Mouse (Mus musculus): Measurements from ENCODE around the gene Adamts4. TPM values are rescaled to one million over a fixed set of nuclear protein-coding genes. Genes with fewer than 3 reads are reported as not detected.

Gene Adamts4
- polyA plus RNA-seq, 1 experiment from 2014 or later = 8.7 TPM

DNA sequence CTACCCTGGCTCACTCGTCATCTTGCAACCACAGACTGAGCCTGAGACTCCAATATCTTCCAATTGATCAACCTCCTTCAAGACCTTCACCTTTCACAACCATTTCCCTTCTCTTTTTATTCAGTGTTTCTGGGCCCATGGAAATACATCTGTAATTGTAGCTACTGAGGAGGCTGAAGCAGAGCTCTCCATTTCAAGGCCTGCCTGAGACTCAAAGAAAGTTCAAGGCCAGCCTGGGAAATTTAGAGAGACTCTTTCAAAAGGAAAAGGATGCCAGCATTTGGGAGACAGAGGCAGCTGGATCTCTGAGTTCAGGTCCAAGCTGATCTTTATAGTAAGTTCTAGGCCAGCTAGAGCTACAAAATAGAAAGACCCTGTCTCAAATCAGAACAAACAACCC, 22.3 kb upstream of the Adamts4 start:
- no peak overlapping the region for H3K27ac ChIP-seq (ENCODE audit: low read length)
- 96% methylated on average over 1 of the region's 1 CpGs for WGBS
- H3K9me3 ChIP-seq (replicated peaks; ENCODE audit: control insufficient read depth, low read length, poor library complexity, severe bottlenecking) = no peaks in the 10 kb centered on the region
- no peak overlapping the region for H3K4me2 ChIP-seq (ENCODE audit: low read length)
- no peak for ATAC-seq
- H3K9ac ChIP-seq (ENCODE audit: low read depth, low read length) = no peak overlapping the region
- no peaks in the 10 kb centered on the region for H3K27me3 ChIP-seq (ENCODE audit: control insufficient read depth, insufficient read depth, low read depth, low read length)
- H3K4me3 ChIP-seq (ENCODE audit: low read depth, low read length) = no peak overlapping the region
- H3K4me1 ChIP-seq (ENCODE audit: control insufficient read depth, insufficient read depth, low read length) = 0 out of 2 replicates have a peak, but pooled peaks cover 1% of the 10 kb centered on the region
- H3K36me3 ChIP-seq (ENCODE audit: control insufficient read depth, insufficient read depth, low read length) = no peaks in the 10 kb centered on the region

- H3K27ac ChIP-seq (ENCODE audit: low read length) = no peak overlapping the region
- ATAC-seq = no peak
- H3K4me1 ChIP-seq (ENCODE audit: control insufficient read depth, insufficient read depth, low read length) = no peaks in the 10 kb centered on the region
- H3K27me3 ChIP-seq (ENCODE audit: control insufficient read depth, insufficient read depth, low read depth, low read length) = no peaks in the 10 kb centered on the region
- no peak overlapping the region for H3K4me2 ChIP-seq (ENCODE audit: low read length)
- H3K9me3 ChIP-seq (replicated peaks; ENCODE audit: control insufficient read depth, low read length, poor library complexity, severe bottlenecking) = no peaks in the 10 kb centered on the region
- no peak overlapping the region for H3K4me3 ChIP-seq (ENCODE audit: low read depth, low read length)
- peaks cover under 1% of the 10 kb centered on the region for H3K36me3 ChIP-seq (ENCODE audit: control insufficient read depth, insufficient read depth, low read length)
- 29% methylated on average over 6 of the region's 6 CpGs for WGBS
- H3K9ac ChIP-seq (ENCODE audit: low read depth, low read length) = no peak overlapping the region
Measured at GRCm38 (mm10) chr1:171229750-171230149, 20.5 kb upstream of the Adamts4 start.

GRCm38 (mm10) chr1:171230215-171230614, 20.0 kb upstream of the Adamts4 start:
- no peaks in the 10 kb centered on the region for H3K27me3 ChIP-seq (ENCODE audit: control insufficient read depth, insufficient read depth, low read depth, low read length)
- no peak overlapping the region for H3K9ac ChIP-seq (ENCODE audit: low read depth, low read length)
- H3K36me3 ChIP-seq (ENCODE audit: control insufficient read depth, insufficient read depth, low read length) = peaks cover 5% of the 10 kb centered on the region
- no peaks in the 10 kb centered on the region for H3K4me1 ChIP-seq (ENCODE audit: control insufficient read depth, insufficient read depth, low read length)
- H3K9me3 ChIP-seq (replicated peaks; ENCODE audit: control insufficient read depth, low read length, poor library complexity, severe bottlenecking) = no peaks in the 10 kb centered on the region
- 60% methylated on average over 3 of the region's 3 CpGs for WGBS
- no peak overlapping the region for H3K27ac ChIP-seq (ENCODE audit: low read length)
- no peak for ATAC-seq
- H3K4me2 ChIP-seq (ENCODE audit: low read length) = no peak overlapping the region
- H3K4me3 ChIP-seq (ENCODE audit: low read depth, low read length) = no peak overlapping the region

DNA sequence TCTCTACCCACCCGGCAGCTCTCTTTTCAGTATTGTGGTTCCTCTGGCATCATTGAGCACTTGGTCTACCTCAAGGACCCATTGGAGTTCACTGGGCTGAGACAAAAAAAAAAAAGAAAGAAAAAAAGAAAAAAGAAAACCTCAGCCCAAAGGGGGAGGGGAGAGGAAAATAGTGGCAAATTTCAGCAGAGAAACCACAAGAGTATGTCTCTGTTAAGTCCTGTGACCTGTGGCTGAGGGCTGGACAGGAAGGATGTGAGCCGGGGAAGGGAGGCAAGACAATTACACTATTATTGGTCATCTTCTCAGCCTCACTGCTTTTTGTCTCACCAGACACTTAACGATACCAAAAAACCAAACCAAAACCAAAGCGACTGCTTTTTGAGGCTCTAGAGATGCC, 18.4 kb upstream of the Adamts4 start:
- H3K36me3 ChIP-seq (ENCODE audit: control insufficient read depth, insufficient read depth, low read length) = peaks cover 18% of the 10 kb centered on the region
- no peak overlapping the region for H3K9ac ChIP-seq (ENCODE audit: low read depth, low read length)

DNA sequence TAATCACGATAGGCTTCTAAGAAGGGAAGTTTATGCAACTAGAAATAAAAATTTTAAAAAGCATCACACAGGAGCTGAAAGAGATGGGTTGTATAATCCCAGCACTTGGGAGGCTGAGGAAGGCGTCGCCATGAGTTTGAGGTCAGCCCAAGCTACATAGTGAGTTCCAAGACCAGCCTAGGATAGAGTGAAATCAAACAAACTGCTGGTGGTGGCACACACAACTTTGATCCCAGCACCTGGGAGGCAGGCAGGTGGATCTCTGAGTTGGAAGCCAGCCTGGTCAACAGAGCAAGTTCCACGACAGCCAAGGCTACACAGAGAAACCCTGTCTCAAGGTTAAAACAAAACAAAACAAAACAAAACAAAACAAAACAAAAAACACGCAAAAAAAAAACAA, 17.9 kb upstream of the Adamts4 start:
- Histone ChIP-seq H3K9ac (ENCODE audit: low read depth, low read length) (no peak overlapping the region), H3K4me2 (ENCODE audit: low read length) (no peak overlapping the region), H3K9me3 (replicated peaks; ENCODE audit: control insufficient read depth, low read length, poor library complexity, severe bottlenecking) (no peaks in the 10 kb centered on the region), H3K36me3 (ENCODE audit: control insufficient read depth, insufficient read depth, low read length) (peaks cover 21% of the 10 kb centered on the region), H3K4me3 (ENCODE audit: low read depth, low read length) (no peak overlapping the region), H3K27me3 (ENCODE audit: control insufficient read depth, insufficient read depth, low read depth, low read length) (no peaks in the 10 kb centered on the region), H3K4me1 (ENCODE audit: control insufficient read depth, insufficient read depth, low read length) (no peaks in the 10 kb centered on the region), H3K27ac (ENCODE audit: low read length) (no peak overlapping the region)
- 89% methylated on average over 5 of the region's 5 CpGs for WGBS
- ATAC-seq = no peak

More for the DNA sequence above, 18.4 kb upstream of the Adamts4 start:
- Histone ChIP-seq H3K27ac (ENCODE audit: low read length) (no peak overlapping the region), H3K9me3 (replicated peaks; ENCODE audit: control insufficient read depth, low read length, poor library complexity, severe bottlenecking) (no peaks in the 10 kb centered on the region), H3K27me3 (ENCODE audit: control insufficient read depth, insufficient read depth, low read depth, low read length) (no peaks in the 10 kb centered on the region), H3K4me3 (ENCODE audit: low read depth, low read length) (no peak overlapping the region), H3K4me2 (ENCODE audit: low read length) (no peak overlapping the region), H3K4me1 (ENCODE audit: control insufficient read depth, insufficient read depth, low read length) (no peaks in the 10 kb centered on the region)
- no peak for ATAC-seq
- WGBS = 74% methylated on average over 4 of the region's 4 CpGs

DNA sequence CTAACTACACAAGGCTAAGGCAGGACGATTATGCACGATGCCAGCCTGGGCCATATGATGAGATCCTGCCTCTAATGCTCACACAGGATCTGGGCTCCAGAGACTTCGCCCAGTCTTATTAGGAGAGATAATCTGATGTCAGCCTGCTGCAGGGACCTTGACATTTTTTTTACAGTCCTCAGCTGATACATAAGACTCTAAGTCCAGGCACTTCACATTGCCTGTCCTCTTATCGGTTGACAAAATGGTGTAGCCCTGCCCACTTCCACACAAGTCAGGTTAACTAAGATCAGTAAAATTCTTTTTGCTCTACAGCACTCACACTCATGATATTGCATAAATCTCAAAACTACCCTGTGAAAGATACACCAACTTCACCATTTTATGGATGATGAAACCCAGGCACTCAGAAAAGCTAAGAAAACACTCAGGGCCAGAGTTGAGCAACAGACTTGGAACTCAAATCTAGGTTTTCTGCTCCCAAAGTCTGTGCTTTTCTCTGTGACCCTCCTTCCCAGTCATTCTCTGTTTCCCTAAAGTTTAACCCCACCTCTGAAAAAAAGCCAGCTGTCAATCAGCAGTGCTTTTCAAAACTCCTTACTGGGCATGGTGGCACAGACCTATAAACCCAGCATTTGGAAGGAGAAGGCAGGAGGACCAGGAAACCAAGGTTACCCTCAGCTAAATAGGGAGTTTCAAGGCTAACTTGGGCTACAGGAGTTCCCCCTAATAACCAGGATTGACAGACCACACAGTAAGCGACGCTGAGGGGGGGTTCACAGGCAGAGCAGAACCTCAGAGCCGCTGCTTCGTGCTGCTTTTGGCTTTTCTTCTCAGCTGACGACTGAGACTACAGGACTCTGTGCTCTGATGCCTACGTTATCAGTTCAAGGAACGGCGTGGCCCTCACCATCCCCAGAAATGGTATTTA, 17.2 kb upstream of the Adamts4 start:
- Histone ChIP-seq H3K27ac (ENCODE audit: low read length) (no peak overlapping the region), H3K4me3 (ENCODE audit: low read depth, low read length) (no peak overlapping the region)
- 87% methylated on average over 12 of the region's 12 CpGs for WGBS

GRCm38 (mm10) chr1:171234126-171234525, 16.1 kb upstream of the Adamts4 start, which contains the start of gene Fcer1g:
Gene Fcer1g (minus strand): TSS chr1:171234365.
- no peak within 1 kb of the TSS for H3K9ac ChIP-seq (ENCODE audit: low read depth, low read length)
- no peak within 1 kb of the TSS for H3K4me3 ChIP-seq (ENCODE audit: low read depth, low read length)
- no peaks in the 10 kb centered on the region for H3K9me3 ChIP-seq (replicated peaks; ENCODE audit: control insufficient read depth, low read length, poor library complexity, severe bottlenecking)
- no peak within 1 kb of the TSS for H3K4me2 ChIP-seq (ENCODE audit: low read length)
- no peak within 1 kb of the TSS for H3K27ac ChIP-seq (ENCODE audit: low read length)
- ATAC-seq = no peak
- no peaks in the 10 kb centered on the region for H3K4me1 ChIP-seq (ENCODE audit: control insufficient read depth, insufficient read depth, low read length)
- peaks cover 33% of the 10 kb centered on the region for H3K36me3 ChIP-seq (ENCODE audit: control insufficient read depth, insufficient read depth, low read length)
- no peaks in the 10 kb centered on the region for H3K27me3 ChIP-seq (ENCODE audit: control insufficient read depth, insufficient read depth, low read depth, low read length)
- WGBS = 93% methylated on average over 14 of the region's 14 CpGs

More for the DNA sequence above, 17.2 kb upstream of the Adamts4 start:
- H3K9ac ChIP-seq (ENCODE audit: low read depth, low read length) = no peak overlapping the region
- no peak overlapping the region for H3K4me2 ChIP-seq (ENCODE audit: low read length)
- ATAC-seq = no peak
- H3K36me3 ChIP-seq (ENCODE audit: control insufficient read depth, insufficient read depth, low read length) = peaks cover 27% of the 10 kb centered on the region
- no peaks in the 10 kb centered on the region for H3K9me3 ChIP-seq (replicated peaks; ENCODE audit: control insufficient read depth, low read length, poor library complexity, severe bottlenecking)
- no peaks in the 10 kb centered on the region for H3K27me3 ChIP-seq (ENCODE audit: control insufficient read depth, insufficient read depth, low read depth, low read length)
- no peaks in the 10 kb centered on the region for H3K4me1 ChIP-seq (ENCODE audit: control insufficient read depth, insufficient read depth, low read length)

GRCm38 (mm10) chr1:171234538-171234937, 15.7 kb upstream of the Adamts4 start:
- no peak overlapping the region for H3K27ac ChIP-seq (ENCODE audit: low read length)
- no peak overlapping the region for H3K9ac ChIP-seq (ENCODE audit: low read depth, low read length)
- 94% methylated on average over 4 of the region's 4 CpGs for WGBS
- ATAC-seq = no peak
- no peak overlapping the region for H3K4me2 ChIP-seq (ENCODE audit: low read length)
- no peaks in the 10 kb centered on the region for H3K9me3 ChIP-seq (replicated peaks; ENCODE audit: control insufficient read depth, low read length, poor library complexity, severe bottlenecking)
- H3K4me3 ChIP-seq (ENCODE audit: low read depth, low read length) = no peak overlapping the region
- no peaks in the 10 kb centered on the region for H3K27me3 ChIP-seq (ENCODE audit: control insufficient read depth, insufficient read depth, low read depth, low read length)
- no peaks in the 10 kb centered on the region for H3K4me1 ChIP-seq (ENCODE audit: control insufficient read depth, insufficient read depth, low read length)
- H3K36me3 ChIP-seq (ENCODE audit: control insufficient read depth, insufficient read depth, low read length) = peaks cover 34% of the 10 kb centered on the region

- WGBS = 90% methylated on average over 4 of the region's 4 CpGs
- peaks cover 45% of the 10 kb centered on the region for H3K36me3 ChIP-seq (ENCODE audit: control insufficient read depth, insufficient read depth, low read length)
- no peak for ATAC-seq
- H3K4me2 ChIP-seq (ENCODE audit: low read length) = no peak overlapping the region
- no peak overlapping the region for H3K4me3 ChIP-seq (ENCODE audit: low read depth, low read length)
- H3K27ac ChIP-seq (ENCODE audit: low read length) = no peak overlapping the region
- no peaks in the 10 kb centered on the region for H3K4me1 ChIP-seq (ENCODE audit: control insufficient read depth, insufficient read depth, low read length)
- no peak overlapping the region for H3K9ac ChIP-seq (ENCODE audit: low read depth, low read length)
- no peaks in the 10 kb centered on the region for H3K27me3 ChIP-seq (ENCODE audit: control insufficient read depth, insufficient read depth, low read depth, low read length)
- H3K9me3 ChIP-seq (replicated peaks; ENCODE audit: control insufficient read depth, low read length, poor library complexity, severe bottlenecking) = no peaks in the 10 kb centered on the region
Measured at GRCm38 (mm10) chr1:171235791-171236190, 14.4 kb upstream of the Adamts4 start.

All from midbrain, embryonic 16.5 days (tissue).